Mouse (Mus musculus): ENCODE measurements at regions not wholly inside any gene's neighbourhood (a gene's known extent, or its start where the extent isn't known, plus 50 kb on each side); places are given as distances from the start of the nearest gene placed in this dataset.

DNA sequence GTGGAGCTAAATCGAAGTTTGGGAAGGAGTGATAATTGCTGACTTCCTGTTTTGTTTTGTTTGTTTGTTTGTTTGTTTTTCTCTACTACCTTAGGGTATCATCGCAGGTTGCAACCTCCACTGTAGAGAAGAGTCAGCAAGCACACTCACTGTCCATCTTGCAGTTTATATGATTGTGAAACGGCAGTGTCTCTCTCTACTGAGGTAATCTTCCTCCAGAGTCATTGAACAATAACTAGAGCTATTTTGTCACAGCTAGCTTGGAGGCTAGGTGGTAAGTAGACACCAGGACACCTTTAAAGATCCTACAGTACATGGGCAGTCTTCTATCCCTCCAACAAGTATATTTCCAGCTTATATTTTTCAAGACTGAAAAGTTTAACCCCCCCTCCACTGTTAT lies 82.0 kb upstream of the Dazl start:
- H3K4me1 ChIP-seq (ENCODE audit: control insufficient read depth, insufficient read depth, low read length), result peaks cover 5% of the 10 kb centered on the region; the same call in 1 of the 2 replicates
- TF ChIP-seq CTCF (IDR thresholded peaks at IDR 0.05; ENCODE audit: extremely low read depth, insufficient read depth, low read length), result no peak
- no peak for TF ChIP-seq POLR2A (IDR thresholded peaks at IDR 0.05; ENCODE audit: extremely low read depth, insufficient read depth, low read length)
- no peak overlapping the region for H3K4me3 ChIP-seq (ENCODE audit: insufficient read depth, low read length)
- no peak overlapping the region for H3K27ac ChIP-seq (ENCODE audit: insufficient read depth, low read length)

- Histone ChIP-seq H3K4me3 (ENCODE audit: insufficient read depth, low read length) (no peak overlapping the region), H3K4me1 (ENCODE audit: control insufficient read depth, insufficient read depth, low read length) (peaks cover 5% of the 10 kb centered on the region; the same call in 1 of the 2 replicates), H3K27ac (ENCODE audit: insufficient read depth, low read length) (no peak overlapping the region)
- TF ChIP-seq POLR2A (IDR thresholded peaks at IDR 0.05; ENCODE audit: extremely low read depth, insufficient read depth, low read length) (no peak), CTCF (IDR thresholded peaks at IDR 0.05; ENCODE audit: extremely low read depth, insufficient read depth, low read length) (no peak)
These were observed 83.3 kb upstream of the Dazl start for GRCm38 (mm10) chr17:50376708-50377107.

GRCm38 (mm10) chr17:50378141-50378727 lies 84.8 kb upstream of the Dazl start:
- peaks cover 5% of the 10 kb centered on the region; the same call in 1 of the 2 replicates for H3K4me1 ChIP-seq (ENCODE audit: control insufficient read depth, insufficient read depth, low read length)
- H3K4me3 ChIP-seq (ENCODE audit: insufficient read depth, low read length), result no peak overlapping the region
- H3K27ac ChIP-seq (ENCODE audit: insufficient read depth, low read length), result peak overlapping the region; percentile 45; the same call in 1 of the 2 replicates
- TF ChIP-seq CTCF (IDR thresholded peaks at IDR 0.05; ENCODE audit: extremely low read depth, insufficient read depth, low read length) (no peak), POLR2A (IDR thresholded peaks at IDR 0.05; ENCODE audit: extremely low read depth, insufficient read depth, low read length) (no peak)

DNA sequence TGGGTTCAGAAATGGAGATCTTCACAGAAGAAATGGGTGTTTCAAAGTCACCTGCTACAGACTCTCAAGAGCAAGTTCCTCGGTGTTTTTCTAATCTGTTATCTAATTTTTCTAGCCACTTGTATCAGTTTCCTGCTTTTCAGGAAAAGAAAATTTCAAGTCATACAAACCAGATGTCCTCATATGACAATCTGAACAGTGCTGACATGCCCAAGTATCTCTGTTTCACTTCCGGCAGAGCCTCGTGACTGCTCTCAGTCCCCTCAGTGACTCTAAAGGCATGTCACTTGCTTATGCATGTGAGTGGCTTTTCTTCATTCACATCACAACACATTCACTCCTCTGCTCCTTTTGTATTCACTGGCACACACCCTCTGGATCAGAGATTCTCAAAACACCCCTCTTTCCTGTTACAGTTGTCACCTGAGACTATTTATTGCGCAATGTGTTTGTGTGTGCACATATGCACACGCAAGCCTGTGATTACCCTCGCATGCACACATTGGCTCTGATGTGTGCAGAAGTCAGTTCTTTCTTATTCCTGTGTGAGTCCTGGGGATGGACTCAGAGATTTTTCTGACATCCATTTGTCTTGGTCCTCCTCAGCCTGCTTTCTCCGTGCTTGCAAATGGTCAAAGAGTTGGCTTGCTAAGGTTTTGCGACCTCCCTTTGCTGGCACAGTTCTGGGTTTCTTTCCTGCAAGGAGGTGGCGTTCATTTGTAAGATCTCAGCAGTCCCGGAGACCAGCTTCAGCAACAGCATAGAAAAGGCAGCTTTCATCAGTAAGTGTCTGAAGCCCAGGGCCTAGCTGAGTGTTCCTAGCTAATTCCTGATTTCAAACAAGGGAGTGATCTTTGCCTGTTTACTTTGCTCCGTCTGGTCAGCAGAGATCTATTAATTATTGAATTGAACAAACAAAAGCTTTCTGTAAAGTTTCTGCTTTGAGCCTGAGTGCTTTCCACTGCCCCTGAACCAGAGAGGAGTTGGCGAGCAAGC lies 95.6 kb upstream of the Dazl start:
- TF ChIP-seq POLR2A (IDR thresholded peaks at IDR 0.05; ENCODE audit: extremely low read depth, insufficient read depth, low read length), result no peak
- TF ChIP-seq CTCF (IDR thresholded peaks at IDR 0.05; ENCODE audit: extremely low read depth, insufficient read depth, low read length), result no peak
- Histone ChIP-seq H3K4me3 (ENCODE audit: insufficient read depth, low read length) (no peak overlapping the region), H3K27ac (ENCODE audit: insufficient read depth, low read length) (no peak overlapping the region), H3K4me1 (ENCODE audit: control insufficient read depth, insufficient read depth, low read length) (peaks cover 4% of the 10 kb centered on the region)

GRCm38 (mm10) chr17:50390151-50390550 lies 96.7 kb upstream of the Dazl start:
- peaks cover 4% of the 10 kb centered on the region for H3K4me1 ChIP-seq (ENCODE audit: control insufficient read depth, insufficient read depth, low read length)
- H3K27ac ChIP-seq (ENCODE audit: insufficient read depth, low read length), result no peak overlapping the region
- no peak overlapping the region for H3K4me3 ChIP-seq (ENCODE audit: insufficient read depth, low read length)
- no peak for TF ChIP-seq CTCF (IDR thresholded peaks at IDR 0.05; ENCODE audit: extremely low read depth, insufficient read depth, low read length)
- TF ChIP-seq POLR2A (IDR thresholded peaks at IDR 0.05; ENCODE audit: extremely low read depth, insufficient read depth, low read length), result no peak

- no peak for TF ChIP-seq CTCF (IDR thresholded peaks at IDR 0.05; ENCODE audit: extremely low read depth, insufficient read depth, low read length)
- TF ChIP-seq POLR2A (IDR thresholded peaks at IDR 0.05; ENCODE audit: extremely low read depth, insufficient read depth, low read length), result no peak
- no peak overlapping the region for H3K27ac ChIP-seq (ENCODE audit: insufficient read depth, low read length)
- H3K4me3 ChIP-seq (ENCODE audit: insufficient read depth, low read length), result no peak overlapping the region
- peaks cover 4% of the 10 kb centered on the region for H3K4me1 ChIP-seq (ENCODE audit: control insufficient read depth, insufficient read depth, low read length)
These were observed 97.8 kb upstream of the Dazl start for GRCm38 (mm10) chr17:50391207-50391606.

DNA sequence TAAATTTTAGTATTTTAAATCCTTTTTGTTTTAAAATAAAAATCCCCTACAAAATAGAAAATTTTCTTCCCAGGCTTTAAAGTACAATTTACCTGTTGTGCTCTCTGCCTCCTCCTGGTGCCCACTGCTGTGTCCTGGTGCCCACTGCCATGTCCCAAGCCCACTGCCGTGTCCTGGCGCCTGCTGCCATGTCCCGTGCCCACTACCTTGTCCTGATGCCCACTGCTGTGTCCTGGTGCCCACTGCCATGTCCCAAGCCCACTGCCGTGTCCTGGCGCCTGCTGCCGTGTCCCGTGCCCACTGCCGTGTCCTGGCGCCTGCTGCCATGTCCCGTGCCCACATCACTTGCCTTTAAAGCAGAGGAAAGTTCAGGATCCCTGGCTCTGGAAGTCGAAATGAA lies 98.6 kb upstream of the Dazl start:
- Histone ChIP-seq H3K4me1 (ENCODE audit: control insufficient read depth, insufficient read depth, low read length) (peaks cover 4% of the 10 kb centered on the region), H3K4me3 (ENCODE audit: insufficient read depth, low read length) (peak overlapping the region; percentile 26)
- TF ChIP-seq POLR2A (IDR thresholded peaks at IDR 0.05; ENCODE audit: extremely low read depth, insufficient read depth, low read length) (no peak), CTCF (IDR thresholded peaks at IDR 0.05; ENCODE audit: extremely low read depth, insufficient read depth, low read length) (no peak)

GRCm38 (mm10) chr17:50392428-50392827 lies 99.0 kb upstream of the Dazl start:
- H3K27ac ChIP-seq (ENCODE audit: insufficient read depth, low read length), result peak overlapping the region; percentile 76
- H3K4me1 ChIP-seq (ENCODE audit: control insufficient read depth, insufficient read depth, low read length), result peaks cover 4% of the 10 kb centered on the region
- no peak for TF ChIP-seq CTCF (IDR thresholded peaks at IDR 0.05; ENCODE audit: extremely low read depth, insufficient read depth, low read length)
- no peak for TF ChIP-seq POLR2A (IDR thresholded peaks at IDR 0.05; ENCODE audit: extremely low read depth, insufficient read depth, low read length)
- peak overlapping the region; percentile 26; the same call in 1 of the 2 replicates for H3K4me3 ChIP-seq (ENCODE audit: insufficient read depth, low read length)

More for the DNA sequence above, 98.6 kb upstream of the Dazl start:
- peak overlapping the region; percentile 82; the same call in 1 of the 2 replicates for H3K27ac ChIP-seq (ENCODE audit: insufficient read depth, low read length)

GRCm38 (mm10) chr17:50392966-50393365 lies 99.5 kb upstream of the Dazl start:
- peak overlapping the region; percentile 76 for H3K27ac ChIP-seq (ENCODE audit: insufficient read depth, low read length)
- H3K4me1 ChIP-seq (ENCODE audit: control insufficient read depth, insufficient read depth, low read length), result peaks cover 4% of the 10 kb centered on the region
- H3K4me3 ChIP-seq (ENCODE audit: insufficient read depth, low read length), result no peak overlapping the region
- TF ChIP-seq CTCF (IDR thresholded peaks at IDR 0.05; ENCODE audit: extremely low read depth, insufficient read depth, low read length) (no peak), POLR2A (IDR thresholded peaks at IDR 0.05; ENCODE audit: extremely low read depth, insufficient read depth, low read length) (no peak)
